In the genomic region with DNA sequence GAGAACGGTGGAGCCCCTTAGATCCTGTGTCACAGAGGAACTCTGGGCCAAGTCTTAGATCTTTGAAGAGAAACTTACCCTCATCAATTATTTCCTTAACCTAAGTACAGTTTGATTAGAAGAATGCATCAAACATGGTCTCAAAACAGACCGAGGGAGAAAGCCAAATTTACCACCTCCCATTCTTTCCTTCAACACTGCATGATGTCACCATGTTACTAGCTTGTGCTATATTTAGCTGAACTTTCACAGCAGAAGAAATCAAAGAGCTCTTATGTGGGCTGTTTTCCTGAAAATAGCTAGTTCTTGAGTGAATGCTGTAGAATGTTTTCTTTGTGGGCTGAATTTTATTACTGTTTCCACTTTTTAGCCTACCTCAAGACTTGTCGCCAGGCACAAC, we compare ENCODE assay signal across 23 mouse cellular contexts. TPM values are rescaled to one million over a fixed set of nuclear protein-coding genes. Genes with fewer than 3 reads are reported as not detected.
DNase-seq lines count a peak whose midpoint lies in the region; ATAC-seq and TF ChIP-seq lines count a peak whose summit lies in the region.
"Had no signal": no experiment of that assay in that cellular context is flagged by ENCODE, and none has a peak within 500 bp of the region (broad histone marks: within the 10 kb centered on the region; RNA-seq: fewer than 3 reads in every experiment).

No protein-coding gene starts in this region.

- H3K4me3 ChIP-seq in forebrain, postnatal 0 days (ENCODE audit: low read depth, low read length) = no peak overlapping the region
- H3K4me3 ChIP-seq in forebrain, embryonic 16.5 days (replicated peaks; ENCODE audit: low read length) = no peak overlapping the region
- H3K4me3 ChIP-seq in heart, embryonic 16.5 days (ENCODE audit: low read length) = no peak overlapping the region
- H3K4me3 ChIP-seq in heart, embryonic 11.5 days (ENCODE audit: low read depth, low read length) = no peak overlapping the region
- H3K4me3 ChIP-seq: embryonic facial prominence, embryonic 15.5 days; forebrain, embryonic 10.5 days; kidney, embryonic 15.5 days; limb, embryonic 12.5 days; midbrain, embryonic 12.5 days; neural tube, embryonic 12.5 days had no signal

- H3K4me1 ChIP-seq in forebrain, postnatal 0 days (ENCODE audit: insufficient read depth) = no peaks in the 10 kb centered on the region; the same call in 1 of the 2 replicates
- H3K4me1 ChIP-seq in forebrain, embryonic 16.5 days (replicated peaks; ENCODE audit: control insufficient read depth, insufficient read depth, low read length) = 0 out of 2 replicates have a peak, but pooled peaks cover 3% of the 10 kb centered on the region
- peaks cover 10% of the 10 kb centered on the region for H3K4me1 ChIP-seq in heart, embryonic 16.5 days (ENCODE audit: control insufficient read depth, insufficient read depth, low read length)
- peaks cover 9% of the 10 kb centered on the region; the same call in 1 of the 2 replicates for H3K4me1 ChIP-seq in heart, embryonic 11.5 days (ENCODE audit: control insufficient read depth, insufficient read depth, low read length)
- H3K4me1 ChIP-seq: kidney, embryonic 15.5 days had no signal

- no peaks in the 10 kb centered on the region for H3K9me3 ChIP-seq in forebrain, postnatal 0 days (ENCODE audit: low read length)
- H3K9me3 ChIP-seq in forebrain, embryonic 16.5 days (ENCODE audit: control insufficient read depth, low read length) = no peaks in the 10 kb centered on the region
- no peaks in the 10 kb centered on the region for H3K9me3 ChIP-seq in heart, embryonic 16.5 days (replicated peaks; ENCODE audit: control insufficient read depth, low read length)
- H3K9me3 ChIP-seq in heart, embryonic 11.5 days (replicated peaks; ENCODE audit: control insufficient read depth, low read length) = no peaks in the 10 kb centered on the region
- H3K9me3 ChIP-seq: embryonic facial prominence, embryonic 15.5 days; forebrain, embryonic 10.5 days; kidney, embryonic 15.5 days; limb, embryonic 12.5 days; midbrain, embryonic 12.5 days; neural tube, embryonic 12.5 days had no signal

- no peak for TF ChIP-seq CTCF in forebrain, postnatal 0 days (IDR thresholded peaks at IDR 0.05; ENCODE audit: low read depth)
- TF ChIP-seq CTCF in brain, embryonic 14.5 days (IDR thresholded peaks at IDR 0.05; ENCODE audit: borderline replicate concordance, extremely low read depth, insufficient read depth, insufficient read length) = no peak

- H3K27ac ChIP-seq in forebrain, postnatal 0 days (ENCODE audit: low read depth, low read length) = no peak overlapping the region
- H3K27ac ChIP-seq in forebrain, embryonic 16.5 days (ENCODE audit: low read length) = no peak overlapping the region
- peak overlapping the region; percentile 42; the same call in 1 of the 2 replicates for H3K27ac ChIP-seq in heart, embryonic 16.5 days (ENCODE audit: low read length)
- no peak overlapping the region for H3K27ac ChIP-seq in heart, embryonic 11.5 days (ENCODE audit: low read depth, low read length)
- H3K27ac ChIP-seq: embryonic facial prominence, embryonic 15.5 days; forebrain, embryonic 10.5 days; kidney, embryonic 15.5 days; limb, embryonic 12.5 days; liver, embryonic 14.5 days; midbrain, embryonic 12.5 days; neural tube, embryonic 12.5 days had no signal

- TF ChIP-seq POLR2A in brain, embryonic 14.5 days (IDR thresholded peaks at IDR 0.05; ENCODE audit: borderline replicate concordance, extremely low read depth, insufficient read depth, insufficient read length, poor library complexity, severe bottlenecking) = no peak

- H3K4me2 ChIP-seq in forebrain, postnatal 0 days (ENCODE audit: low read depth) = no peak overlapping the region
- no peak overlapping the region for H3K4me2 ChIP-seq in forebrain, embryonic 16.5 days (ENCODE audit: low read length)
- H3K4me2 ChIP-seq in heart, embryonic 16.5 days (ENCODE audit: low read depth, low read length) = peak overlapping the region; percentile 26
- H3K4me2 ChIP-seq in heart, embryonic 11.5 days = no peak overlapping the region
- H3K4me2 ChIP-seq: embryonic facial prominence, embryonic 15.5 days; kidney, embryonic 15.5 days; limb, embryonic 12.5 days; midbrain, embryonic 12.5 days; neural tube, embryonic 12.5 days had no signal

- DNase-seq in forebrain, postnatal 0 days = no peak
- peak; percentile 41 for DNase-seq in CD4-positive, CD25-positive, alpha-beta regulatory T cell, adult 2 months (ENCODE audit: low read depth, low spot score)
- peak; percentile 18 for DNase-seq in brain, embryonic 14.5 days (ENCODE audit: low read depth)
- DNase-seq in liver = no peak
- DNase-seq in ovary, adult 18-20 months (ENCODE audit: low spot score) = no peak
- DNase-seq: adrenal gland, postnatal 10 days; cerebellum, adult 11 months; cerebellum, postnatal 14 days; heart, postnatal 14 days; thymus, adult 2 months had no signal

- no peaks in the 10 kb centered on the region for H3K27me3 ChIP-seq in forebrain, postnatal 0 days (ENCODE audit: insufficient read depth, low read length)
- H3K27me3 ChIP-seq in forebrain, embryonic 16.5 days (replicated peaks; ENCODE audit: control insufficient read depth, insufficient read depth, low read length) = no peaks in the 10 kb centered on the region
- peaks cover 15% of the 10 kb centered on the region for H3K27me3 ChIP-seq in heart, embryonic 16.5 days (ENCODE audit: control insufficient read depth, insufficient read depth, low read length)
- H3K27me3 ChIP-seq in heart, embryonic 11.5 days (ENCODE audit: control insufficient read depth, insufficient read depth, low read length) = peaks cover 11% of the 10 kb centered on the region
- H3K27me3 ChIP-seq: embryonic facial prominence, embryonic 15.5 days; kidney, embryonic 15.5 days; midbrain, embryonic 12.5 days; neural tube, embryonic 12.5 days had no signal

- WGBS in forebrain, postnatal 0 days = 33% methylated on average over 3 of the region's 3 CpGs
- 38% methylated on average over 3 of the region's 3 CpGs for WGBS in forebrain, embryonic 16.5 days
- 35% methylated on average over 3 of the region's 3 CpGs for WGBS in heart, embryonic 16.5 days
- 52% methylated on average over 3 of the region's 3 CpGs for WGBS in heart, embryonic 11.5 days (ENCODE audit: insufficient replicate concordance)

- H3K9ac ChIP-seq in forebrain, postnatal 0 days = no peak overlapping the region
- no peak overlapping the region for H3K9ac ChIP-seq in forebrain, embryonic 16.5 days (replicated peaks; ENCODE audit: low read depth, low read length)
- no peak overlapping the region; the same call in 1 of the 2 replicates for H3K9ac ChIP-seq in heart, embryonic 16.5 days (ENCODE audit: low read length)
- no peak overlapping the region for H3K9ac ChIP-seq in heart, embryonic 11.5 days (ENCODE audit: low read depth, low read length)
- H3K9ac ChIP-seq: embryonic facial prominence, embryonic 15.5 days; kidney, embryonic 15.5 days; limb, embryonic 12.5 days; liver, embryonic 14.5 days; midbrain, embryonic 12.5 days; neural tube, embryonic 12.5 days had no signal

- peak; percentile 26; the same call in 1 of the 2 replicates for ATAC-seq in forebrain, postnatal 0 days
- no peak for ATAC-seq in forebrain, embryonic 16.5 days
- peak; percentile 45; the same call in 1 of the 2 replicates for ATAC-seq in heart, embryonic 16.5 days (replicated peaks; ENCODE audit: extremely low read depth, insufficient read depth, low FRiP score)
- ATAC-seq in heart, embryonic 11.5 days (replicated peaks; ENCODE audit: insufficient number of reproducible peaks, low FRiP score, low TSS enrichment) = no peak
- ATAC-seq: hindbrain, embryonic 16.5 days; intestine, embryonic 16.5 days had no signal

- H3K36me3 ChIP-seq in forebrain, postnatal 0 days (ENCODE audit: insufficient read depth) = no peaks in the 10 kb centered on the region
- H3K36me3 ChIP-seq in forebrain, embryonic 16.5 days (ENCODE audit: control insufficient read depth, insufficient read depth) = no peaks in the 10 kb centered on the region
- H3K36me3 ChIP-seq in heart, embryonic 16.5 days (ENCODE audit: control insufficient read depth, insufficient read depth) = no peaks in the 10 kb centered on the region
- H3K36me3 ChIP-seq in heart, embryonic 11.5 days (ENCODE audit: control insufficient read depth, insufficient read depth, low read length) = no peaks in the 10 kb centered on the region
- H3K36me3 ChIP-seq: embryonic facial prominence, embryonic 15.5 days; forebrain, embryonic 10.5 days; kidney, embryonic 15.5 days; limb, embryonic 12.5 days; midbrain, embryonic 12.5 days; neural tube, embryonic 12.5 days had no signal

RNA-seq across cellular contexts. Expression of a gene that starts 2.2 kb away (rescaled TPM):
- 56.1 and 63.5 TPM in 2 replicates for total RNA-seq in forebrain, postnatal 0 days (2014; rRNA removed)
- 34.7 and 47.3 TPM in 2 replicates for polyA plus RNA-seq in forebrain, postnatal 0 days (2015; fragmentation: Nextera tagmentation; extraction: Ambion mirVana)
- 44.8 and 50.4 TPM in 2 replicates for polyA plus RNA-seq in forebrain, embryonic 16.5 days (2015; fragmentation: Nextera tagmentation; extraction: Ambion mirVana)
- 62.8 and 63.1 TPM in 2 replicates for polyA plus RNA-seq in heart, embryonic 16.5 days (2015; fragmentation: Nextera tagmentation; extraction: Ambion mirVana)
- polyA plus RNA-seq in heart, embryonic 11.5 days (2014; fragmentation: Nextera tagmentation; extraction: Ambion mirVana) = 49.8 and 54.3 TPM in 2 replicates
- polyA plus RNA-seq in brain, embryonic 14.5 days (2012; rRNA removed) = 68.8 and 92.5 TPM in 2 replicates

RNA-seq across cellular contexts. Expression of a gene that starts 32.3 kb away (rescaled TPM):
- 0.31 and 0.38 TPM in 2 replicates for total RNA-seq in forebrain, postnatal 0 days (2014; rRNA removed)
- 0.50 and 0.72 TPM in 2 replicates for polyA plus RNA-seq in forebrain, postnatal 0 days (2015; fragmentation: Nextera tagmentation; extraction: Ambion mirVana)
- 0.58 and 0.61 TPM in 2 replicates for polyA plus RNA-seq in forebrain, embryonic 16.5 days (2015; fragmentation: Nextera tagmentation; extraction: Ambion mirVana)
- 0.32 and 0.41 TPM in 2 replicates for polyA plus RNA-seq in heart, embryonic 16.5 days (2015; fragmentation: Nextera tagmentation; extraction: Ambion mirVana)
- polyA plus RNA-seq in heart, embryonic 11.5 days (2014; fragmentation: Nextera tagmentation; extraction: Ambion mirVana) = 0.34 and 0.87 TPM in 2 replicates
- polyA plus RNA-seq in brain, embryonic 14.5 days (2012; rRNA removed) = 0.77 and 1.0 TPM in 2 replicates
- total RNA-seq: monocyte, adult 5-6 weeks had no signal

RNA-seq across cellular contexts. Expression of a gene that starts 32.6 kb away (rescaled TPM):
- 29.1 and 36.6 TPM in 2 replicates for total RNA-seq in forebrain, postnatal 0 days (2014; rRNA removed)
- polyA plus RNA-seq in forebrain, postnatal 0 days (2015; fragmentation: Nextera tagmentation; extraction: Ambion mirVana) = 52.2 and 68.3 TPM in 2 replicates
- polyA plus RNA-seq in forebrain, embryonic 16.5 days (2015; fragmentation: Nextera tagmentation; extraction: Ambion mirVana) = 81.6 and 92.0 TPM in 2 replicates
- polyA plus RNA-seq in heart, embryonic 16.5 days (2015; fragmentation: Nextera tagmentation; extraction: Ambion mirVana) = 47.8 and 51.4 TPM in 2 replicates
- 59.4 and 64.1 TPM in 2 replicates for polyA plus RNA-seq in heart, embryonic 11.5 days (2014; fragmentation: Nextera tagmentation; extraction: Ambion mirVana)
- 46.1 and 47.9 TPM in 2 replicates for polyA plus RNA-seq in brain, embryonic 14.5 days (2012; rRNA removed)

RNA-seq across cellular contexts. Expression of a gene that starts 37.7 kb away (rescaled TPM):
- 35.8 and 37.6 TPM in 2 replicates for total RNA-seq in forebrain, postnatal 0 days (2014; rRNA removed)
- 74.7 and 74.9 TPM in 2 replicates for polyA plus RNA-seq in forebrain, postnatal 0 days (2015; fragmentation: Nextera tagmentation; extraction: Ambion mirVana)
- 67.7 and 68.4 TPM in 2 replicates for polyA plus RNA-seq in forebrain, embryonic 16.5 days (2015; fragmentation: Nextera tagmentation; extraction: Ambion mirVana)
- polyA plus RNA-seq in heart, embryonic 16.5 days (2015; fragmentation: Nextera tagmentation; extraction: Ambion mirVana) = 57.6 and 69.8 TPM in 2 replicates
- 117 and 140 TPM in 2 replicates for polyA plus RNA-seq in heart, embryonic 11.5 days (2014; fragmentation: Nextera tagmentation; extraction: Ambion mirVana)
- 47.2 and 50.2 TPM in 2 replicates for polyA plus RNA-seq in brain, embryonic 14.5 days (2012; rRNA removed)

RNA-seq across cellular contexts. Expression of a gene that starts 54.2 kb away (rescaled TPM):
- 3.5 and 6.6 TPM in 2 replicates for total RNA-seq in forebrain, postnatal 0 days (2014; rRNA removed)
- polyA plus RNA-seq in forebrain, postnatal 0 days (2015; fragmentation: Nextera tagmentation; extraction: Ambion mirVana) = 4.4 and 4.6 TPM in 2 replicates
- polyA plus RNA-seq in forebrain, embryonic 16.5 days (2015; fragmentation: Nextera tagmentation; extraction: Ambion mirVana) = 9.7 and 10.8 TPM in 2 replicates
- polyA plus RNA-seq in heart, embryonic 16.5 days (2015; fragmentation: Nextera tagmentation; extraction: Ambion mirVana) = 9.6 and 10.0 TPM in 2 replicates
- polyA plus RNA-seq in heart, embryonic 11.5 days (2014; fragmentation: Nextera tagmentation; extraction: Ambion mirVana) = 6.7 and 11.4 TPM in 2 replicates
- 6.9 and 8.8 TPM in 2 replicates for polyA plus RNA-seq in brain, embryonic 14.5 days (2012; rRNA removed)

Comparison
In these comparisons a context has a peak if more than half of its experiments do, and no peak if none do; other contexts are left out.
1. ATAC-seq: peak in forebrain, postnatal 0 days (single experiment) and heart, embryonic 16.5 days (single experiment); none in forebrain, embryonic 16.5 days (single experiment) and heart, embryonic 11.5 days (single experiment).
2. DNase-seq: peak in CD4-positive, CD25-positive, alpha-beta regulatory T cell, adult 2 months (single experiment) and brain, embryonic 14.5 days (single experiment); none in forebrain, postnatal 0 days (single experiment), liver (single experiment) and ovary, adult 18-20 months (single experiment).